Mouse (Mus musculus) myocyte (in vitro differentiated cells): Measurements from ENCODE around the gene Letmd1. TPM values are rescaled to one million over a fixed set of nuclear protein-coding genes. Genes with fewer than 3 reads are reported as not detected.

ENCODE experiments used
- H3K27me3 ChIP-seq: one replicate; pipeline ENCODE4 v1.6.1; 2011; ENCODE audit not compliant: control insufficient read depth, insufficient read depth, insufficient read length
- H3K36me3 ChIP-seq: one replicate; pipeline ENCODE4 v1.6.1; 2011; ENCODE audit not compliant: control insufficient read depth, insufficient read depth
- H3K4me2 ChIP-seq: one replicate; pipeline ENCODE4 v1.6.1; 2011; ENCODE audit warnings: low read depth, control low read depth
- H3K4me3 ChIP-seq: one replicate; pipeline ENCODE4 v1.5.1; 2011; ENCODE audit warnings: mild to moderate bottlenecking, control low read depth, moderate library complexity
- H3K79me2 ChIP-seq: one replicate; pipeline ENCODE4 v1.6.1; 2011; ENCODE audit not compliant: control insufficient read depth, insufficient read depth
- H3ac ChIP-seq: one replicate; pipeline ENCODE4 v1.6.1; 2011; ENCODE audit not compliant: control insufficient read depth, insufficient read length
- CEBPB ChIP-seq: IDR thresholded peaks from 2 replicates; pipeline ENCODE4 v1.6.1; 2011; ENCODE audit warnings: mild to moderate bottlenecking, moderate library complexity; ENCODE audit not compliant: poor library complexity, insufficient read depth, severe bottlenecking
- E2F4 ChIP-seq: IDR thresholded peaks from one replicate; pipeline ENCODE4 v1.6.1; 2011; ENCODE audit warnings: mild to moderate bottlenecking, control low read depth, moderate library complexity; ENCODE audit not compliant: insufficient read depth
- MAX ChIP-seq: IDR thresholded peaks from one replicate; pipeline ENCODE4 v1.6.1; 2011; ENCODE audit warnings: low read depth, mild to moderate bottlenecking, control low read depth
- MYOD1 ChIP-seq, 3 experiments: IDR thresholded peaks; one replicate each; pipeline ENCODE4 v1.6.1; 2011; ENCODE audit warnings: control low read depth in 2 of 3, low read depth in 2 of 3, mild to moderate bottlenecking in 2 of 3, moderate library complexity in 1 of 3; ENCODE audit not compliant: insufficient read length in 2 of 3, control insufficient read depth in 1 of 3
- MYOG ChIP-seq, 3 experiments: IDR thresholded peaks; one replicate each; pipeline ENCODE4 v1.6.1; 2011; ENCODE audit warnings: control low read depth in 2 of 3, low read depth in 2 of 3, mild to moderate bottlenecking in 2 of 3; ENCODE audit not compliant: insufficient read length in 2 of 3, control insufficient read depth in 1 of 3, insufficient read depth in 1 of 3
- POLR2A ChIP-seq: IDR thresholded peaks from one replicate; pipeline ENCODE4 v1.6.1; 2011; ENCODE audit warnings: low read depth, mild to moderate bottlenecking, control low read depth, moderate library complexity; ENCODE audit not compliant: insufficient read length
- POLR2AphosphoS2 ChIP-seq: IDR thresholded peaks from one replicate; pipeline ENCODE4 v1.6.1; 2011; ENCODE audit warnings: low read depth, control low read depth; ENCODE audit not compliant: insufficient read length
- REST ChIP-seq: IDR thresholded peaks from one replicate; pipeline ENCODE4 v1.6.1; 2011; ENCODE audit warnings: mild to moderate bottlenecking, control low read depth, moderate library complexity; ENCODE audit not compliant: insufficient read depth, insufficient read length
- SRF ChIP-seq: IDR thresholded peaks from one replicate; pipeline ENCODE4 v1.6.1; 2011; ENCODE audit warnings: low read depth; ENCODE audit not compliant: control insufficient read depth, insufficient read length
- TCF12 ChIP-seq: IDR thresholded peaks from one replicate; pipeline ENCODE4 v1.6.1; 2011; ENCODE audit warnings: mild to moderate bottlenecking, control low read depth; ENCODE audit not compliant: poor library complexity, insufficient read depth, severe bottlenecking
- TCF3 ChIP-seq: IDR thresholded peaks from one replicate; pipeline ENCODE4 v1.6.1; 2011; ENCODE audit warnings: low read depth, control low read depth; ENCODE audit not compliant: insufficient read length
- USF1 ChIP-seq: IDR thresholded peaks from one replicate; pipeline ENCODE4 v1.6.1; 2011; ENCODE audit warnings: low read depth, mild to moderate bottlenecking, control low read depth, moderate library complexity
- polyA plus RNA-seq: library from polyadenylated mRNA; unstranded; fragments of >200 nt; fragmentation: generic; extraction: Trizol; gene quantifications from one replicate; pipeline ENCODE4 v1.2.1, GENCODE M21; 2012; ENCODE audit warnings: missing spikeins

Gene Letmd1
- polyA plus RNA-seq, 1 experiment, result 24.8 TPM

GRCm38 (mm10) chr15:100510072-100510471 is 41.2 kb downstream of the Letmd1 start:
- TF ChIP-seq MYOD1 (IDR thresholded peaks at IDR 0.05; ENCODE audit: control insufficient read depth in 1 of 3, insufficient read length in 2 of 3, low read depth in 2 of 3) (no peak), POLR2A (no peak), CEBPB (no peak), REST (no peak), SRF (no peak), MYOG (IDR thresholded peaks at IDR 0.05; ENCODE audit: control insufficient read depth in 1 of 3, insufficient read depth in 1 of 3, insufficient read length in 2 of 3, low read depth in 2 of 3) (no peak), TCF3 (no peak), MAX (no peak), TCF12 (no peak), POLR2AphosphoS2 (no peak), E2F4 (no peak), USF1 (no peak)
- Histone ChIP-seq H3K4me3 (no peak overlapping the region), H3K4me2 (no peak overlapping the region), H3ac (no peak overlapping the region), H3K36me3 (peaks cover 45% of the 10 kb centered on the region), H3K79me2 (no peaks in the 10 kb centered on the region), H3K27me3 (no peaks in the 10 kb centered on the region)

- H3ac ChIP-seq, result no peak overlapping the region
- no peak overlapping the region for H3K4me3 ChIP-seq
- no peak overlapping the region for H3K4me2 ChIP-seq
- peaks cover 40% of the 10 kb centered on the region for H3K36me3 ChIP-seq
- H3K79me2 ChIP-seq, result no peaks in the 10 kb centered on the region
- TF ChIP-seq MYOG (IDR thresholded peaks at IDR 0.05; ENCODE audit: control insufficient read depth in 1 of 3, insufficient read depth in 1 of 3, insufficient read length in 2 of 3, low read depth in 2 of 3), result no peak
- no peaks in the 10 kb centered on the region for H3K27me3 ChIP-seq
Measured at GRCm38 (mm10) chr15:100513387-100513786, 44.6 kb downstream of the Letmd1 start.

- H3K36me3 ChIP-seq, result peaks cover 42% of the 10 kb centered on the region
- H3K79me2 ChIP-seq, result no peaks in the 10 kb centered on the region
- H3K4me3 ChIP-seq, result no peak overlapping the region
- H3K27me3 ChIP-seq, result no peaks in the 10 kb centered on the region
- H3ac ChIP-seq, result no peak overlapping the region
- H3K4me2 ChIP-seq, result no peak overlapping the region
- TF ChIP-seq CEBPB (no peak), SRF (no peak), USF1 (no peak), POLR2A (no peak), MYOG (IDR thresholded peaks at IDR 0.05; ENCODE audit: control insufficient read depth in 1 of 3, insufficient read depth in 1 of 3, insufficient read length in 2 of 3, low read depth in 2 of 3) (no peak), REST (no peak), POLR2AphosphoS2 (no peak), MYOD1 (IDR thresholded peaks at IDR 0.05; ENCODE audit: control insufficient read depth in 1 of 3, insufficient read length in 2 of 3, low read depth in 2 of 3) (no peak), TCF12 (no peak), E2F4 (no peak), MAX (no peak), TCF3 (no peak)
Measured at GRCm38 (mm10) chr15:100515121-100515520, 46.3 kb downstream of the Letmd1 start.

- H3K27me3 ChIP-seq, result no peaks in the 10 kb centered on the region
- peaks cover 31% of the 10 kb centered on the region for H3K36me3 ChIP-seq
Measured at GRCm38 (mm10) chr15:100520306-100520705, 51.5 kb downstream of the Letmd1 start.

GRCm38 (mm10) chr15:100525405-100525804 is 56.6 kb downstream of the Letmd1 start:
- Histone ChIP-seq H3K27me3 (no peaks in the 10 kb centered on the region), H3K4me3 (no peak overlapping the region), H3K36me3 (peaks cover 13% of the 10 kb centered on the region), H3K4me2 (no peak overlapping the region), H3K79me2 (no peaks in the 10 kb centered on the region), H3ac (no peak overlapping the region)
- TF ChIP-seq POLR2A (no peak), MYOG (IDR thresholded peaks at IDR 0.05; ENCODE audit: control insufficient read depth in 1 of 3, insufficient read depth in 1 of 3, insufficient read length in 2 of 3, low read depth in 2 of 3) (no peak), REST (no peak), TCF12 (no peak), E2F4 (no peak)

More at GRCm38 (mm10) chr15:100520306-100520705, 51.5 kb downstream of the Letmd1 start:
- Histone ChIP-seq H3K4me3 (no peak overlapping the region), H3K79me2 (no peaks in the 10 kb centered on the region), H3K4me2 (no peak overlapping the region), H3ac (no peak overlapping the region)
- TF ChIP-seq SRF (no peak), POLR2AphosphoS2 (no peak), MYOG (IDR thresholded peaks at IDR 0.05; ENCODE audit: control insufficient read depth in 1 of 3, insufficient read depth in 1 of 3, insufficient read length in 2 of 3, low read depth in 2 of 3) (no peak), MAX (no peak), REST (no peak), USF1 (no peak), MYOD1 (IDR thresholded peaks at IDR 0.05; ENCODE audit: control insufficient read depth in 1 of 3, insufficient read length in 2 of 3, low read depth in 2 of 3) (no peak), E2F4 (no peak), TCF12 (no peak), TCF3 (no peak), POLR2A (no peak), CEBPB (no peak)
